ENCODE assay signal across 24 mouse cellular contexts in the genomic region with DNA sequence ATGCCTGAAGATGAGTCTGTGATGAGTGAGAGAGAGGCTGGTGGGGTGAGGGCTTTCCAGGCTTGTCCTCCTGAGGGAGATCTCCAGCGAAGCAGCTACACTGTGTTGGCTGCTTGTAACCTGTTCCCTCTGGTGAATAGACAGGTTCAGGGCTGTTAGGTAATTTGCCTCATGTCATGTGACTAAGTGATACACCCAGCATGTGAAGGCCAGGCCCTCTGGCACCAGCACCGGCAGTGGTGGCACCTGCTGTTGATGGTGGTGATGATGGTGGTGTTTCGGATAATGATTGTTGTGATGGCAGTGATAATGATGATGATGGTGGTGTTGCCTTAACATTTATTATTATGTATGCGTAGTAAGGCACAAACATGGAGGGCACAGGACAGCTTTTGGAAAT. TPM values are rescaled to one million over a fixed set of nuclear protein-coding genes. Genes with fewer than 3 reads are reported as not detected.
DNase-seq lines count a peak whose midpoint lies in the region; ATAC-seq and TF ChIP-seq lines count a peak whose summit lies in the region.
"Had no signal": no experiment of that assay in that cellular context is flagged by ENCODE, and none has a peak within 500 bp of the region (broad histone marks: within the 10 kb centered on the region; RNA-seq: fewer than 3 reads in every experiment).

No protein-coding gene starts in this region.

- H3K27me3 ChIP-seq in intestine, embryonic 15.5 days (replicated peaks) = no peaks in the 10 kb centered on the region
- H3K27me3 ChIP-seq in intestine, embryonic 16.5 days (replicated peaks; ENCODE audit: control insufficient read depth, insufficient read depth, low read length) = no peaks in the 10 kb centered on the region
- H3K27me3 ChIP-seq in liver, postnatal 0 days (ENCODE audit: insufficient read depth, low read length) = no peaks in the 10 kb centered on the region
- H3K27me3 ChIP-seq in ES-Bruce4 (ENCODE audit: control insufficient read depth, insufficient read depth, low read length, poor library complexity, severe bottlenecking) = no peaks in the 10 kb centered on the region
- H3K27me3 ChIP-seq: embryonic facial prominence, embryonic 12.5 days; forebrain, embryonic 15.5 days; hindbrain, embryonic 12.5 days had no signal

- peaks cover 46% of the 10 kb centered on the region for H3K36me3 ChIP-seq in intestine, embryonic 15.5 days
- H3K36me3 ChIP-seq in intestine, embryonic 16.5 days (ENCODE audit: control insufficient read depth, insufficient read depth, low read length) = peaks cover 22% of the 10 kb centered on the region
- peaks cover 64% of the 10 kb centered on the region for H3K36me3 ChIP-seq in liver, postnatal 0 days (replicated peaks; ENCODE audit: insufficient read depth, low read length)
- peaks cover 30% of the 10 kb centered on the region for H3K36me3 ChIP-seq in ES-Bruce4 (ENCODE audit: control insufficient read depth, insufficient read depth, low read length, poor library complexity, severe bottlenecking)

- no peak for TF ChIP-seq CTCF in liver, postnatal 0 days (IDR thresholded peaks at IDR 0.05; ENCODE audit: low read depth)
- TF ChIP-seq CTCF in ES-Bruce4 (IDR thresholded peaks at IDR 0.05; ENCODE audit: low read depth, low read length) = no peak

- no peak for TF ChIP-seq EP300 in liver, postnatal 0 days (IDR thresholded peaks at IDR 0.05; ENCODE audit: low read depth)
- peak; percentile 78 for TF ChIP-seq EP300 in ES-Bruce4 (IDR thresholded peaks at IDR 0.05; ENCODE audit: insufficient read depth, low read depth, low read length)

- no peak overlapping the region for H3K27ac ChIP-seq in intestine, embryonic 15.5 days
- no peak overlapping the region for H3K27ac ChIP-seq in intestine, embryonic 16.5 days (ENCODE audit: low read length)
- no peak overlapping the region for H3K27ac ChIP-seq in liver, postnatal 0 days (ENCODE audit: low read depth)
- peak overlapping the region; percentile 65 for H3K27ac ChIP-seq in ES-Bruce4 (ENCODE audit: insufficient read depth, low read length)
- H3K27ac ChIP-seq: embryonic facial prominence, embryonic 12.5 days; forebrain, embryonic 15.5 days; heart, embryonic 10.5 days; hindbrain, embryonic 12.5 days; hindbrain, postnatal 0 days had no signal

- WGBS in intestine, embryonic 15.5 days = 88% methylated on average over 4 of the region's 4 CpGs
- 90% methylated on average over 4 of the region's 4 CpGs for WGBS in intestine, embryonic 16.5 days
- 91% methylated on average over 4 of the region's 4 CpGs for WGBS in liver, postnatal 0 days (ENCODE audit: insufficient replicate concordance)

- H3K4me2 ChIP-seq in intestine, embryonic 15.5 days (replicated peaks) = no peak overlapping the region
- H3K4me2 ChIP-seq in intestine, embryonic 16.5 days (ENCODE audit: low read depth, low read length) = no peak overlapping the region
- no peak overlapping the region for H3K4me2 ChIP-seq in liver, postnatal 0 days (ENCODE audit: low read depth, low read length)
- H3K4me2 ChIP-seq: embryonic facial prominence, embryonic 12.5 days; forebrain, embryonic 15.5 days; hindbrain, embryonic 12.5 days had no signal

- H3K4me1 ChIP-seq in intestine, embryonic 15.5 days (replicated peaks) = peaks cover 14% of the 10 kb centered on the region
- H3K4me1 ChIP-seq in intestine, embryonic 16.5 days (ENCODE audit: control insufficient read depth, insufficient read depth, low read length) = peaks cover 16% of the 10 kb centered on the region
- peaks cover 13% of the 10 kb centered on the region for H3K4me1 ChIP-seq in liver, postnatal 0 days (ENCODE audit: insufficient read depth)
- peaks cover 29% of the 10 kb centered on the region for H3K4me1 ChIP-seq in ES-Bruce4 (ENCODE audit: control insufficient read depth, insufficient read depth, low read length)

- H3K9me3 ChIP-seq in intestine, embryonic 15.5 days = no peaks in the 10 kb centered on the region
- H3K9me3 ChIP-seq in intestine, embryonic 16.5 days (ENCODE audit: control insufficient read depth, low read length) = no peaks in the 10 kb centered on the region
- H3K9me3 ChIP-seq in liver, postnatal 0 days (ENCODE audit: low read length) = no peaks in the 10 kb centered on the region
- no peaks in the 10 kb centered on the region for H3K9me3 ChIP-seq in ES-Bruce4 (replicated peaks; ENCODE audit: control insufficient read depth, insufficient read depth, low read length, poor library complexity, severe bottlenecking)
- H3K9me3 ChIP-seq: embryonic facial prominence, embryonic 12.5 days; forebrain, embryonic 15.5 days; heart, embryonic 10.5 days; hindbrain, embryonic 12.5 days had no signal

- ATAC-seq in intestine, embryonic 15.5 days = peak; percentile 51; the same call in 1 of the 2 replicates
- no peak for ATAC-seq in intestine, embryonic 16.5 days
- peak; percentile 53 for ATAC-seq in liver, postnatal 0 days
- ATAC-seq: forebrain, embryonic 15.5 days; hindbrain, postnatal 0 days had no signal

- no peak for DNase-seq in liver, postnatal 0 days
- DNase-seq in liver (no peak), ZHBTc4 (ENCODE audit: low read depth, low spot score) (peak; percentile 70)
- DNase-seq in heart, adult 8-10 months (ENCODE audit: low spot score) = no peak
- no peak for DNase-seq in right cerebral cortex, postnatal 14 days
- DNase-seq: adrenal gland, adult 8-10 months; cerebellum, adult 11 months; cerebellum, adult 8-10 months; cerebellum, postnatal 14 days; gastrocnemius, postnatal 36 days; heart, adult 11 months; heart, postnatal 10 days; heart, postnatal 4 days had no signal

- no peak overlapping the region for H3K4me3 ChIP-seq in intestine, embryonic 15.5 days (replicated peaks)
- H3K4me3 ChIP-seq in intestine, embryonic 16.5 days (ENCODE audit: low read length) = no peak overlapping the region
- no peak overlapping the region for H3K4me3 ChIP-seq in liver, postnatal 0 days (ENCODE audit: low read depth, low read length)
- H3K4me3 ChIP-seq in ES-Bruce4 (ENCODE audit: low read depth, low read length) = peak overlapping the region; percentile 27; the same call in 1 of the 2 replicates
- H3K4me3 ChIP-seq: embryonic facial prominence, embryonic 12.5 days; forebrain, embryonic 15.5 days; heart, embryonic 10.5 days; hindbrain, embryonic 12.5 days had no signal

- H3K9ac ChIP-seq in intestine, embryonic 15.5 days = no peak overlapping the region
- no peak overlapping the region for H3K9ac ChIP-seq in intestine, embryonic 16.5 days (ENCODE audit: low read depth, low read length)
- H3K9ac ChIP-seq in liver, postnatal 0 days (replicated peaks) = no peak overlapping the region
- peak overlapping the region; percentile 7; the same call in 1 of the 2 replicates for H3K9ac ChIP-seq in ES-Bruce4 (ENCODE audit: low read depth, poor library complexity, severe bottlenecking)
- H3K9ac ChIP-seq: embryonic facial prominence, embryonic 12.5 days; forebrain, embryonic 15.5 days; hindbrain, embryonic 12.5 days had no signal

- no peak for TF ChIP-seq POLR2A in ES-Bruce4 (IDR thresholded peaks at IDR 0.05; ENCODE audit: insufficient read depth, low read length)

RNA-seq across cellular contexts. Expression of gene Csad, which starts 6.3 kb away (rescaled TPM):
- 45.8 and 49.3 TPM in 2 replicates for polyA plus RNA-seq in intestine, embryonic 15.5 days (2015; fragmentation: Nextera tagmentation; extraction: Ambion mirVana)
- polyA plus RNA-seq in intestine, embryonic 16.5 days (2015; fragmentation: Nextera tagmentation; extraction: Ambion mirVana) = 33.2 and 38.4 TPM in 2 replicates
- polyA plus RNA-seq in liver, postnatal 0 days (2015; fragmentation: Nextera tagmentation; extraction: Ambion mirVana) = 224 and 243 TPM in 2 replicates
- polyA plus RNA-seq in ES-Bruce4 (2011; ENCODE audit: insufficient read depth, insufficient read length, low read depth, missing spikeins) = 17.8 and 19.3 TPM in 2 replicates
- total RNA-seq in heart, adult 8-10 months (2022) = 10 to 100 TPM; 14.2 to 18.9 (median 16.2) TPM

RNA-seq across cellular contexts. Expression of gene Zfp740, which starts 7.8 kb away (rescaled TPM):
- polyA plus RNA-seq in intestine, embryonic 15.5 days (2015; fragmentation: Nextera tagmentation; extraction: Ambion mirVana) = 41.3 and 44.1 TPM in 2 replicates
- polyA plus RNA-seq in intestine, embryonic 16.5 days (2015; fragmentation: Nextera tagmentation; extraction: Ambion mirVana) = 33.6 and 35.3 TPM in 2 replicates
- polyA plus RNA-seq in liver, postnatal 0 days (2015; fragmentation: Nextera tagmentation; extraction: Ambion mirVana) = 10.7 and 11.6 TPM in 2 replicates
- 53.7 and 54.3 TPM in 2 replicates for polyA plus RNA-seq in ES-Bruce4 (2011; ENCODE audit: insufficient read depth, insufficient read length, low read depth, missing spikeins)
- total RNA-seq in heart, adult 8-10 months (2022) = 10 to 100 TPM; 31.5 to 40.0 (median 35.5) TPM

RNA-seq across cellular contexts. Expression of gene Itgb7, which starts 20.9 kb away (rescaled TPM):
- polyA plus RNA-seq in intestine, embryonic 15.5 days (2015; fragmentation: Nextera tagmentation; extraction: Ambion mirVana) = 10.8 and 12.9 TPM in 2 replicates
- polyA plus RNA-seq in intestine, embryonic 16.5 days (2015; fragmentation: Nextera tagmentation; extraction: Ambion mirVana) = 9.5 and 10.3 TPM in 2 replicates
- 5.8 and 8.6 TPM in 2 replicates for polyA plus RNA-seq in liver, postnatal 0 days (2015; fragmentation: Nextera tagmentation; extraction: Ambion mirVana)
- 3.1 and 9.7 TPM in 2 replicates for polyA plus RNA-seq in ES-Bruce4 (2011; ENCODE audit: insufficient read depth, insufficient read length, low read depth, missing spikeins)
- total RNA-seq in heart, adult 8-10 months (2022) = 1 to 10 TPM in 2 of 4 experiments, under 1 TPM in 2; 0.82 to 3.2 (median 1.5) TPM

RNA-seq across cellular contexts. Expression of gene Rarg, which starts 46.5 kb away (rescaled TPM):
- 15.8 and 16.5 TPM in 2 replicates for polyA plus RNA-seq in intestine, embryonic 15.5 days (2015; fragmentation: Nextera tagmentation; extraction: Ambion mirVana)
- 13.6 and 14.7 TPM in 2 replicates for polyA plus RNA-seq in intestine, embryonic 16.5 days (2015; fragmentation: Nextera tagmentation; extraction: Ambion mirVana)
- polyA plus RNA-seq in liver, postnatal 0 days (2015; fragmentation: Nextera tagmentation; extraction: Ambion mirVana) = 2.4 and 2.6 TPM in 2 replicates
- polyA plus RNA-seq in ES-Bruce4 (2011; ENCODE audit: insufficient read depth, insufficient read length, low read depth, missing spikeins) = 38.6 and 42.7 TPM in 2 replicates
- total RNA-seq in heart, adult 8-10 months (2022) = 10 to 100 TPM; 15.3 to 20.6 (median 17.3) TPM

RNA-seq across cellular contexts. Expression of gene Gm9918, which starts 59.5 kb away (rescaled TPM):
- 0.08 and 0.14 TPM in 2 replicates for polyA plus RNA-seq in intestine, embryonic 15.5 days (2015; fragmentation: Nextera tagmentation; extraction: Ambion mirVana)
- 0.13 TPM in 1 of 2 replicates, not detected in the other for polyA plus RNA-seq in intestine, embryonic 16.5 days (2015; fragmentation: Nextera tagmentation; extraction: Ambion mirVana)
- polyA plus RNA-seq in liver, postnatal 0 days (2015; fragmentation: Nextera tagmentation; extraction: Ambion mirVana) = not detected in 2 replicates
- 0.81 and 1.1 TPM in 2 replicates for polyA plus RNA-seq in ES-Bruce4 (2011; ENCODE audit: insufficient read depth, insufficient read length, low read depth, missing spikeins)
- not detected for total RNA-seq in heart, adult 8-10 months (2022)
- total RNA-seq: gastrocnemius, adult 8-10 months; gastrocnemius, postnatal 36 days; heart, postnatal 10 days; heart, postnatal 4 days; hindbrain, postnatal 0 days; MEL had no signal
- polyA plus RNA-seq: C2C12; forebrain, embryonic 15.5 days had no signal
